Mouse (Mus musculus) frontal cortex, postnatal 14 days (tissue): Measurements from ENCODE around the gene Mfsd4b2.
"Not testable (repeated sequence)": the region's sequence is repeated elsewhere in the genome, so short reads cannot be mapped to it uniquely, and the experiment has no call there.

ENCODE experiments used
- DNase-seq, 2 experiments: peaks; one replicate each; pipeline ENCODE4 v3.0.0; 2022; ENCODE audit warnings: low spot score in 2 of 2

Gene Mfsd4b2

GRCm38 (mm10) chr10:39926616-39927139 lies at the start of gene Mfsd4b2:
Gene Mfsd4b2 (minus strand): TSS chr10:39926923.
- DNase-seq: no peak

GRCm38 (mm10) chr10:39975771-39976170 lies 49.0 kb upstream of the Mfsd4b2 start:
- DNase-seq: no peak

- DNase-seq: no peak
Observed at GRCm38 (mm10) chr10:39974982-39975381, 48.3 kb upstream of the Mfsd4b2 start.

GRCm38 (mm10) chr10:39967512-39967911 lies 40.8 kb upstream of the Mfsd4b2 start:
- no peak for DNase-seq

GRCm38 (mm10) chr10:39961906-39962305 lies 35.2 kb upstream of the Mfsd4b2 start:
- no peak for DNase-seq

- DNase-seq: no peak
Observed at GRCm38 (mm10) chr10:39960441-39960822, 33.7 kb upstream of the Mfsd4b2 start.

- peak; percentile 89 to 90 for DNase-seq
Observed at GRCm38 (mm10) chr10:39959761-39960440, 33.2 kb upstream of the Mfsd4b2 start, which contains the start of gene Mfsd4b3. Gene Mfsd4b3 (minus strand): TSS chr10:39960153.

- DNase-seq: no peak
Observed at GRCm38 (mm10) chr10:39958266-39958665, 31.5 kb upstream of the Mfsd4b2 start.

- no peak for DNase-seq
Observed at GRCm38 (mm10) chr10:39956340-39956878, 29.7 kb upstream of the Mfsd4b2 start.

- DNase-seq: no peak
Observed at GRCm38 (mm10) chr10:39955163-39955562, 28.4 kb upstream of the Mfsd4b2 start.

GRCm38 (mm10) chr10:39949377-39949954 lies 22.7 kb upstream of the Mfsd4b2 start:
- no peak for DNase-seq

GRCm38 (mm10) chr10:39947195-39947594 lies 20.5 kb upstream of the Mfsd4b2 start:
- not testable (repeated sequence) for DNase-seq

- DNase-seq: no peak
Observed at GRCm38 (mm10) chr10:39936553-39936952, 9.8 kb upstream of the Mfsd4b2 start.

- DNase-seq: not testable (repeated sequence)
Observed at GRCm38 (mm10) chr10:39924556-39924955, 2.2 kb downstream of the Mfsd4b2 start.

GRCm38 (mm10) chr10:39912616-39913015 lies 14.1 kb downstream of the Mfsd4b2 start:
- no peak for DNase-seq

GRCm38 (mm10) chr10:39908768-39909441 lies 17.8 kb downstream of the Mfsd4b2 start:
- no peak for DNase-seq

- no peak for DNase-seq
Observed at GRCm38 (mm10) chr10:39906799-39907658, 19.7 kb downstream of the Mfsd4b2 start.

- no peak for DNase-seq
Observed at GRCm38 (mm10) chr10:39904191-39904590, 22.5 kb downstream of the Mfsd4b2 start.

- peak; percentile 74 to 79 for DNase-seq
Observed at GRCm38 (mm10) chr10:39898874-39899371, 27.8 kb downstream of the Mfsd4b2 start, which contains the start of gene Mfsd4b4. Gene Mfsd4b4 (minus strand): TSS chr10:39899238.

GRCm38 (mm10) chr10:39896503-39896902 lies 30.2 kb downstream of the Mfsd4b2 start:
- no peak for DNase-seq
